Mouse (Mus musculus): ENCODE data around the gene Meis1. TPM values are rescaled to one million over a fixed set of nuclear protein-coding genes. Genes with fewer than 3 reads are reported as not detected.

Gene Meis1
- total RNA-seq, 1 experiment: 6.2 TPM

GRCm38 (mm10) chr11:18913251-18913650 is 105.5 kb downstream of the Meis1 start:
- H3K36me3 ChIP-seq (ENCODE audit: control insufficient read depth, insufficient read depth, low read length, poor library complexity, severe bottlenecking): no peaks in the 10 kb centered on the region
- in situ Hi-C loops (cut with MboI; ENCODE audit: low sequenced_read_pairs in 2 of 2, unreplicated experiment in 2 of 2): no loop called here
- no peak overlapping the region for H3K4me3 ChIP-seq (ENCODE audit: insufficient read depth in 1 of 2, low read depth in 1 of 2, low read length in 2 of 2, poor library complexity in 1 of 2, severe bottlenecking in 1 of 2)
- H3K27ac ChIP-seq (ENCODE audit: insufficient read depth, low read depth, low read length, poor library complexity, severe bottlenecking): no peak overlapping the region
- no peak overlapping the region for H3K9ac ChIP-seq (ENCODE audit: insufficient read depth, low read depth, low read length, poor library complexity, severe bottlenecking)
- TF ChIP-seq HCFC1 (IDR thresholded peaks at IDR 0.05; ENCODE audit: borderline replicate concordance, insufficient read depth, low read length) (no peak), ZNF384 (IDR thresholded peaks at IDR 0.05; ENCODE audit: low read depth, low read length) (no peak), ZC3H11A (IDR thresholded peaks at IDR 0.05; ENCODE audit: borderline replicate concordance, low read depth, low read length) (no peak), CHD2 (IDR thresholded peaks at IDR 0.05; ENCODE audit: low read depth, low read length) (no peak), MAFK (IDR thresholded peaks at IDR 0.05; ENCODE audit: insufficient read depth, low read depth, low read length) (no peak)
- H3K9me3 ChIP-seq (ENCODE audit: control insufficient read depth, insufficient read depth, low read depth, low read length): no peaks in the 10 kb centered on the region
- H3K4me1 ChIP-seq (ENCODE audit: control insufficient read depth in 2 of 2, insufficient read depth in 2 of 2, low read length in 2 of 2, poor library complexity in 1 of 2): no peaks in the 10 kb centered on the region
- DNase-seq (ENCODE audit: low read depth, low spot score): no peak

GRCm38 (mm10) chr11:18912311-18913019 is 106.3 kb downstream of the Meis1 start:
- Histone ChIP-seq H3K9me3 (ENCODE audit: control insufficient read depth, insufficient read depth, low read depth, low read length) (no peaks in the 10 kb centered on the region), H3K4me1 (ENCODE audit: control insufficient read depth in 2 of 2, insufficient read depth in 2 of 2, low read length in 2 of 2, poor library complexity in 1 of 2) (no peaks in the 10 kb centered on the region), H3K9ac (ENCODE audit: insufficient read depth, low read depth, low read length, poor library complexity, severe bottlenecking) (no peak overlapping the region), H3K4me3 (ENCODE audit: insufficient read depth in 1 of 2, low read depth in 1 of 2, low read length in 2 of 2, poor library complexity in 1 of 2, severe bottlenecking in 1 of 2) (no peak overlapping the region), H3K36me3 (ENCODE audit: control insufficient read depth, insufficient read depth, low read length, poor library complexity, severe bottlenecking) (no peaks in the 10 kb centered on the region), H3K27ac (ENCODE audit: insufficient read depth, low read depth, low read length, poor library complexity, severe bottlenecking) (no peak overlapping the region)
- DNase-seq (ENCODE audit: low read depth, low spot score): no peak
- TF ChIP-seq ZNF384 (IDR thresholded peaks at IDR 0.05; ENCODE audit: low read depth, low read length): no peak
- no peak for TF ChIP-seq CHD2 (IDR thresholded peaks at IDR 0.05; ENCODE audit: low read depth, low read length)
- no peak for TF ChIP-seq ZC3H11A (IDR thresholded peaks at IDR 0.05; ENCODE audit: borderline replicate concordance, low read depth, low read length)
- TF ChIP-seq MAFK (IDR thresholded peaks at IDR 0.05; ENCODE audit: insufficient read depth, low read depth, low read length): no peak
- no peak for TF ChIP-seq HCFC1 (IDR thresholded peaks at IDR 0.05; ENCODE audit: borderline replicate concordance, insufficient read depth, low read length)
- in situ Hi-C loops (cut with MboI; ENCODE audit: low sequenced_read_pairs in 2 of 2, unreplicated experiment in 2 of 2): no loop called here

DNA sequence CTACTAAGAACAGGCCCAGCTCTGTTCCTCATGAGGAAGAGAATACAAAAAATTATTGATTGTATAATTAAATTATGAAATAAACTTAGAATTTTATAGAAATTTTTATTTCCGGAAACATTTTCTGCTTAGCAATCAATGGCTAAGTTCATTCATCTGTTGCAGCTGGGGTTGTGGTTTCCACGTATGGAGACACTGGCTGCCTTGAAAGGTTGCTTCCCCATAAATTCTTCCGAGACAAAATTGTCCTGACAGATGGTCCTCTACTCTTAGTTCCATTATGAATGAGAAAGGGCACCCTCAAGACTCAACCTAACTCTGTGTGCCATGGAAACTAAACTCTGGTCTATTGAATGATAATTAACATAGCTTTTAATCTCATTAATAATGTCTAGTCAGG is 111.9 kb downstream of the Meis1 start:
- Histone ChIP-seq H3K9me3 (ENCODE audit: control insufficient read depth, insufficient read depth, low read depth, low read length) (no peaks in the 10 kb centered on the region), H3K4me3 (ENCODE audit: insufficient read depth in 1 of 2, low read depth in 1 of 2, low read length in 2 of 2, poor library complexity in 1 of 2, severe bottlenecking in 1 of 2) (no peak overlapping the region), H3K4me1 (ENCODE audit: control insufficient read depth in 2 of 2, insufficient read depth in 2 of 2, low read length in 2 of 2, poor library complexity in 1 of 2) (no peaks in the 10 kb centered on the region), H3K27ac (ENCODE audit: insufficient read depth, low read depth, low read length, poor library complexity, severe bottlenecking) (no peak overlapping the region), H3K36me3 (ENCODE audit: control insufficient read depth, insufficient read depth, low read length, poor library complexity, severe bottlenecking) (no peaks in the 10 kb centered on the region), H3K9ac (ENCODE audit: insufficient read depth, low read depth, low read length, poor library complexity, severe bottlenecking) (no peak overlapping the region)
- no peak for DNase-seq (ENCODE audit: low read depth, low spot score)
- TF ChIP-seq HCFC1 (IDR thresholded peaks at IDR 0.05; ENCODE audit: borderline replicate concordance, insufficient read depth, low read length) (no peak), ZNF384 (IDR thresholded peaks at IDR 0.05; ENCODE audit: low read depth, low read length) (no peak), MAFK (IDR thresholded peaks at IDR 0.05; ENCODE audit: insufficient read depth, low read depth, low read length) (no peak), CHD2 (IDR thresholded peaks at IDR 0.05; ENCODE audit: low read depth, low read length) (no peak), ZC3H11A (IDR thresholded peaks at IDR 0.05; ENCODE audit: borderline replicate concordance, low read depth, low read length) (no peak)
- in situ Hi-C loops (cut with MboI; ENCODE audit: low sequenced_read_pairs in 2 of 2, unreplicated experiment in 2 of 2): no loop called here

DNA sequence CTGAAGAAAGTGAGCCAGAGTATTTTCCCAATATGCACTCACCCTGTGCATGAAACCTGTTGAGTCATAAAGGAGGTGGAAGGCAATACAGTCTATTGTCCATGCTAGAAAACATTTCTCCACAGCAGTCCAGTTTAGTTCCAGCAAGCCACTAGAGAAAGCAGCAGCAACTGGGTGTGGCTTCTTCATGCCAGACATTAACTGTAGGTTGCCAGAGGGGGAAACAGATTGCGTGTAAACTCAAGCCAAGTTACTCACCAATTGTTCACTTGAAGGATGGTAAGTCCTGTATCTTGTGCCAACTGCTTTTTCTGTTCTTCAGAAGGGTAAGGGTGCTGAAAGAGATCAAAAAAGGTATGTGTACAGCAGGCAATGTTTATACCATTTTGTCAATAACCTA is 113.4 kb downstream of the Meis1 start:
- no peak for DNase-seq (ENCODE audit: low read depth, low spot score)
- no peaks in the 10 kb centered on the region for H3K4me1 ChIP-seq (ENCODE audit: control insufficient read depth in 2 of 2, insufficient read depth in 2 of 2, low read length in 2 of 2, poor library complexity in 1 of 2)

More for the DNA sequence above, 113.4 kb downstream of the Meis1 start:
- TF ChIP-seq HCFC1 (IDR thresholded peaks at IDR 0.05; ENCODE audit: borderline replicate concordance, insufficient read depth, low read length) (no peak), CHD2 (IDR thresholded peaks at IDR 0.05; ENCODE audit: low read depth, low read length) (no peak), ZC3H11A (IDR thresholded peaks at IDR 0.05; ENCODE audit: borderline replicate concordance, low read depth, low read length) (no peak), MAFK (IDR thresholded peaks at IDR 0.05; ENCODE audit: insufficient read depth, low read depth, low read length) (no peak), ZNF384 (IDR thresholded peaks at IDR 0.05; ENCODE audit: low read depth, low read length) (no peak)
- no peaks in the 10 kb centered on the region for H3K36me3 ChIP-seq (ENCODE audit: control insufficient read depth, insufficient read depth, low read length, poor library complexity, severe bottlenecking)
- in situ Hi-C loops (cut with MboI; ENCODE audit: low sequenced_read_pairs in 2 of 2, unreplicated experiment in 2 of 2): no loop called here
- no peaks in the 10 kb centered on the region for H3K9me3 ChIP-seq (ENCODE audit: control insufficient read depth, insufficient read depth, low read depth, low read length)
- H3K4me3 ChIP-seq (ENCODE audit: insufficient read depth in 1 of 2, low read depth in 1 of 2, low read length in 2 of 2, poor library complexity in 1 of 2, severe bottlenecking in 1 of 2): no peak overlapping the region
- H3K27ac ChIP-seq (ENCODE audit: insufficient read depth, low read depth, low read length, poor library complexity, severe bottlenecking): no peak overlapping the region
- no peak overlapping the region for H3K9ac ChIP-seq (ENCODE audit: insufficient read depth, low read depth, low read length, poor library complexity, severe bottlenecking)

Data from ES-E14 (cell line).